Mouse (Mus musculus): Measurements from ENCODE around the gene Zfp644. TPM values are rescaled to one million over a fixed set of nuclear protein-coding genes. Genes with fewer than 3 reads are reported as not detected.

Gene Zfp644
- polyA plus RNA-seq, 1 experiment from 2014 or later: 82.8 TPM

GRCm38 (mm10) chr5:106604381-106604780 lies 92.7 kb downstream of the Zfp644 start:
- Histone ChIP-seq H3K9ac (ENCODE audit: low read depth, low read length) (no peak overlapping the region), H3K27me3 (replicated peaks; ENCODE audit: control insufficient read depth, insufficient read depth, low read length) (no peaks in the 10 kb centered on the region), H3K4me2 (ENCODE audit: low read depth, low read length) (no peak overlapping the region), H3K9me3 (ENCODE audit: control insufficient read depth, low read length) (no peaks in the 10 kb centered on the region), H3K36me3 (ENCODE audit: control insufficient read depth, insufficient read depth, low read length) (no peaks in the 10 kb centered on the region; the same call in 1 of the 2 replicates), H3K27ac (replicated peaks; ENCODE audit: low read depth, low read length) (no peak overlapping the region), H3K4me3 (ENCODE audit: low read depth, low read length) (no peak overlapping the region), H3K4me1 (ENCODE audit: control insufficient read depth, insufficient read depth, low read length) (no peaks in the 10 kb centered on the region)
- DNase-seq (ENCODE audit: low spot score): no peak
- WGBS: 86% methylated on average over 5 of the region's 5 CpGs
- ATAC-seq (ENCODE audit: low read depth): no peak

- Histone ChIP-seq H3K4me2 (ENCODE audit: low read depth, low read length) (no peak overlapping the region), H3K27ac (replicated peaks; ENCODE audit: low read depth, low read length) (no peak overlapping the region), H3K36me3 (ENCODE audit: control insufficient read depth, insufficient read depth, low read length) (0 out of 2 replicates have a peak, but pooled peaks cover 8% of the 10 kb centered on the region), H3K4me1 (ENCODE audit: control insufficient read depth, insufficient read depth, low read length) (no peaks in the 10 kb centered on the region), H3K9me3 (ENCODE audit: control insufficient read depth, low read length) (no peaks in the 10 kb centered on the region), H3K4me3 (ENCODE audit: low read depth, low read length) (no peak overlapping the region), H3K27me3 (replicated peaks; ENCODE audit: control insufficient read depth, insufficient read depth, low read length) (no peaks in the 10 kb centered on the region), H3K9ac (ENCODE audit: low read depth, low read length) (no peak overlapping the region)
- no peak for DNase-seq (ENCODE audit: low spot score)
- ATAC-seq (ENCODE audit: low read depth): no peak
- WGBS: 76% methylated on average over 8 of the region's 8 CpGs
Observed at GRCm38 (mm10) chr5:106599482-106599881, 97.6 kb downstream of the Zfp644 start.

- 0 out of 2 replicates have a peak, but pooled peaks cover 8% of the 10 kb centered on the region for H3K36me3 ChIP-seq (ENCODE audit: control insufficient read depth, insufficient read depth, low read length)
- DNase-seq (ENCODE audit: low spot score): no peak
- H3K27me3 ChIP-seq (replicated peaks; ENCODE audit: control insufficient read depth, insufficient read depth, low read length): no peaks in the 10 kb centered on the region
- no peak overlapping the region for H3K27ac ChIP-seq (replicated peaks; ENCODE audit: low read depth, low read length)
- no peaks in the 10 kb centered on the region for H3K9me3 ChIP-seq (ENCODE audit: control insufficient read depth, low read length)
- no peak overlapping the region for H3K4me2 ChIP-seq (ENCODE audit: low read depth, low read length)
- ATAC-seq (ENCODE audit: low read depth): no peak
- H3K4me3 ChIP-seq (ENCODE audit: low read depth, low read length): no peak overlapping the region
- no peaks in the 10 kb centered on the region for H3K4me1 ChIP-seq (ENCODE audit: control insufficient read depth, insufficient read depth, low read length)
- H3K9ac ChIP-seq (ENCODE audit: low read depth, low read length): no peak overlapping the region
- WGBS: 95% methylated on average over 2 of the region's 2 CpGs
Observed at GRCm38 (mm10) chr5:106597472-106597871, 99.6 kb downstream of the Zfp644 start.

GRCm38 (mm10) chr5:106594388-106594787 lies 102.7 kb downstream of the Zfp644 start:
- no peak for ATAC-seq (ENCODE audit: low read depth)

GRCm38 (mm10) chr5:106590686-106591085 lies 106.4 kb downstream of the Zfp644 start:
- Histone ChIP-seq H3K4me2 (ENCODE audit: low read depth, low read length) (no peak overlapping the region), H3K9me3 (ENCODE audit: control insufficient read depth, low read length) (no peaks in the 10 kb centered on the region), H3K4me3 (ENCODE audit: low read depth, low read length) (no peak overlapping the region), H3K27ac (replicated peaks; ENCODE audit: low read depth, low read length) (no peak overlapping the region), H3K4me1 (ENCODE audit: control insufficient read depth, insufficient read depth, low read length) (no peaks in the 10 kb centered on the region), H3K36me3 (ENCODE audit: control insufficient read depth, insufficient read depth, low read length) (peaks cover 11% of the 10 kb centered on the region; the same call in 1 of the 2 replicates), H3K27me3 (replicated peaks; ENCODE audit: control insufficient read depth, insufficient read depth, low read length) (no peaks in the 10 kb centered on the region), H3K9ac (ENCODE audit: low read depth, low read length) (no peak overlapping the region)
- WGBS: 73% methylated on average over 5 of the region's 5 CpGs
- no peak for DNase-seq (ENCODE audit: low spot score)
- no peak for ATAC-seq (ENCODE audit: low read depth)

More at GRCm38 (mm10) chr5:106594388-106594787, 102.7 kb downstream of the Zfp644 start:
- Histone ChIP-seq H3K4me3 (ENCODE audit: low read depth, low read length) (no peak overlapping the region), H3K9me3 (ENCODE audit: control insufficient read depth, low read length) (no peaks in the 10 kb centered on the region), H3K9ac (ENCODE audit: low read depth, low read length) (no peak overlapping the region), H3K4me1 (ENCODE audit: control insufficient read depth, insufficient read depth, low read length) (no peaks in the 10 kb centered on the region), H3K27me3 (replicated peaks; ENCODE audit: control insufficient read depth, insufficient read depth, low read length) (no peaks in the 10 kb centered on the region), H3K4me2 (ENCODE audit: low read depth, low read length) (no peak overlapping the region), H3K36me3 (ENCODE audit: control insufficient read depth, insufficient read depth, low read length) (peaks cover 17% of the 10 kb centered on the region; the same call in 1 of the 2 replicates), H3K27ac (replicated peaks; ENCODE audit: low read depth, low read length) (no peak overlapping the region)
- DNase-seq (ENCODE audit: low spot score): peak; percentile 26

- H3K36me3 ChIP-seq (ENCODE audit: control insufficient read depth, insufficient read depth, low read length): peaks cover 11% of the 10 kb centered on the region; the same call in 1 of the 2 replicates
- H3K4me1 ChIP-seq (ENCODE audit: control insufficient read depth, insufficient read depth, low read length): no peaks in the 10 kb centered on the region
- ATAC-seq (ENCODE audit: low read depth) (no peak), DNase-seq (ENCODE audit: low spot score) (no peak)
- H3K4me3 ChIP-seq (ENCODE audit: low read depth, low read length): no peak overlapping the region
- H3K9ac ChIP-seq (ENCODE audit: low read depth, low read length): no peak overlapping the region
- WGBS: 89% methylated on average over 11 of the region's 11 CpGs
- no peaks in the 10 kb centered on the region for H3K9me3 ChIP-seq (ENCODE audit: control insufficient read depth, low read length)
- no peaks in the 10 kb centered on the region for H3K27me3 ChIP-seq (replicated peaks; ENCODE audit: control insufficient read depth, insufficient read depth, low read length)
- H3K27ac ChIP-seq (replicated peaks; ENCODE audit: low read depth, low read length): no peak overlapping the region
- no peak overlapping the region for H3K4me2 ChIP-seq (ENCODE audit: low read depth, low read length)
Observed at GRCm38 (mm10) chr5:106589670-106590069, 107.4 kb downstream of the Zfp644 start.

GRCm38 (mm10) chr5:106589006-106589405 lies 108.1 kb downstream of the Zfp644 start:
- Histone ChIP-seq H3K9ac (ENCODE audit: low read depth, low read length) (no peak overlapping the region), H3K4me2 (ENCODE audit: low read depth, low read length) (no peak overlapping the region), H3K27ac (replicated peaks; ENCODE audit: low read depth, low read length) (no peak overlapping the region), H3K4me3 (ENCODE audit: low read depth, low read length) (no peak overlapping the region), H3K4me1 (ENCODE audit: control insufficient read depth, insufficient read depth, low read length) (no peaks in the 10 kb centered on the region), H3K27me3 (replicated peaks; ENCODE audit: control insufficient read depth, insufficient read depth, low read length) (no peaks in the 10 kb centered on the region), H3K36me3 (ENCODE audit: control insufficient read depth, insufficient read depth, low read length) (peaks cover 11% of the 10 kb centered on the region; the same call in 1 of the 2 replicates), H3K9me3 (ENCODE audit: control insufficient read depth, low read length) (no peaks in the 10 kb centered on the region)
- DNase-seq (ENCODE audit: low spot score) (no peak), ATAC-seq (ENCODE audit: low read depth) (no peak)
- 93% methylated on average over 9 of the region's 9 CpGs for WGBS

GRCm38 (mm10) chr5:106580943-106581342 lies 116.1 kb downstream of the Zfp644 start:
- 72% methylated on average over 7 of the region's 7 CpGs for WGBS
- no peak overlapping the region for H3K9ac ChIP-seq (ENCODE audit: low read depth, low read length)
- 0 out of 2 replicates have a peak, but pooled peaks cover 13% of the 10 kb centered on the region for H3K27me3 ChIP-seq (replicated peaks; ENCODE audit: control insufficient read depth, insufficient read depth, low read length)
- H3K4me3 ChIP-seq (ENCODE audit: low read depth, low read length): no peak overlapping the region
- ATAC-seq (ENCODE audit: low read depth) (no peak), DNase-seq (ENCODE audit: low spot score) (no peak)
- H3K4me1 ChIP-seq (ENCODE audit: control insufficient read depth, insufficient read depth, low read length): no peaks in the 10 kb centered on the region
- no peak overlapping the region for H3K27ac ChIP-seq (replicated peaks; ENCODE audit: low read depth, low read length)
- H3K4me2 ChIP-seq (ENCODE audit: low read depth, low read length): no peak overlapping the region
- H3K9me3 ChIP-seq (ENCODE audit: control insufficient read depth, low read length): no peaks in the 10 kb centered on the region
- H3K36me3 ChIP-seq (ENCODE audit: control insufficient read depth, insufficient read depth, low read length): no peaks in the 10 kb centered on the region

GRCm38 (mm10) chr5:106577237-106577888 lies 119.7 kb downstream of the Zfp644 start:
- Histone ChIP-seq H3K4me3 (ENCODE audit: low read depth, low read length) (no peak overlapping the region), H3K9me3 (ENCODE audit: control insufficient read depth, low read length) (no peaks in the 10 kb centered on the region), H3K27me3 (replicated peaks; ENCODE audit: control insufficient read depth, insufficient read depth, low read length) (peaks cover 43% of the 10 kb centered on the region), H3K9ac (ENCODE audit: low read depth, low read length) (no peak overlapping the region), H3K27ac (replicated peaks; ENCODE audit: low read depth, low read length) (no peak overlapping the region), H3K4me1 (ENCODE audit: control insufficient read depth, insufficient read depth, low read length) (peaks cover 7% of the 10 kb centered on the region), H3K4me2 (ENCODE audit: low read depth, low read length) (no peak overlapping the region), H3K36me3 (ENCODE audit: control insufficient read depth, insufficient read depth, low read length) (no peaks in the 10 kb centered on the region)
- ATAC-seq (ENCODE audit: low read depth): no peak
- DNase-seq (ENCODE audit: low spot score): peak; percentile 35
- WGBS: 52% methylated on average over 9 of the region's 9 CpGs

All from embryonic facial prominence, embryonic 14.5 days (tissue).